Mouse (Mus musculus): Measurements from ENCODE around the gene Kcnab1.
"Not testable (repeated sequence)": the region's sequence is repeated elsewhere in the genome, so short reads cannot be mapped to it uniquely, and the experiment has no call there.

Gene Kcnab1

GRCm38 (mm10) chr3:65372552-65372951, 263.4 kb downstream of the Kcnab1 start:
- no peak for DNase-seq

- DNase-seq: no peak
Measured at GRCm38 (mm10) chr3:65373594-65374182, 264.5 kb downstream of the Kcnab1 start.

GRCm38 (mm10) chr3:65374729-65375128, 265.5 kb downstream of the Kcnab1 start:
- DNase-seq: no peak

- DNase-seq: no peak
Measured at GRCm38 (mm10) chr3:65378724-65379123, 269.5 kb downstream of the Kcnab1 start.

- no peak for DNase-seq
Measured at GRCm38 (mm10) chr3:65379884-65380539, 270.8 kb downstream of the Kcnab1 start.

- DNase-seq: no peak
Measured at GRCm38 (mm10) chr3:65381094-65381493, 271.9 kb downstream of the Kcnab1 start.

- no peak for DNase-seq
Measured at GRCm38 (mm10) chr3:65384431-65384830, 275.2 kb downstream of the Kcnab1 start.

- no peak for DNase-seq
Measured at GRCm38 (mm10) chr3:65385771-65386170, 276.6 kb downstream of the Kcnab1 start.

GRCm38 (mm10) chr3:65391222-65391783, 282.1 kb downstream of the Kcnab1 start:
- DNase-seq: no peak

- no peak for DNase-seq
Measured at GRCm38 (mm10) chr3:65391784-65392420, 282.7 kb downstream of the Kcnab1 start.

- DNase-seq: peak; percentile 97
Measured at GRCm38 (mm10) chr3:65392421-65392817, 283.2 kb downstream of the Kcnab1 start, which contains the start of gene Ssr3. Ssr3 (minus strand) TSS chr3:65392623.

- DNase-seq: not testable (repeated sequence)
Measured at GRCm38 (mm10) chr3:65395111-65395510, 285.9 kb downstream of the Kcnab1 start.

- no peak for DNase-seq
Measured at GRCm38 (mm10) chr3:65396835-65397504, 287.8 kb downstream of the Kcnab1 start.

GRCm38 (mm10) chr3:65397566-65397965, 288.4 kb downstream of the Kcnab1 start:
- no peak for DNase-seq

- no peak for DNase-seq
Measured at GRCm38 (mm10) chr3:65405781-65406180, 296.6 kb downstream of the Kcnab1 start.

GRCm38 (mm10) chr3:65407891-65408290, 298.7 kb downstream of the Kcnab1 start:
- no peak for DNase-seq

- DNase-seq: no peak
Measured at GRCm38 (mm10) chr3:65416571-65416970, 307.4 kb downstream of the Kcnab1 start.

- DNase-seq: no peak
Measured at GRCm38 (mm10) chr3:65417913-65418594, 308.9 kb downstream of the Kcnab1 start.

- no peak for DNase-seq
Measured at GRCm38 (mm10) chr3:65419706-65420105, 310.5 kb downstream of the Kcnab1 start.
